In the genomic region with DNA sequence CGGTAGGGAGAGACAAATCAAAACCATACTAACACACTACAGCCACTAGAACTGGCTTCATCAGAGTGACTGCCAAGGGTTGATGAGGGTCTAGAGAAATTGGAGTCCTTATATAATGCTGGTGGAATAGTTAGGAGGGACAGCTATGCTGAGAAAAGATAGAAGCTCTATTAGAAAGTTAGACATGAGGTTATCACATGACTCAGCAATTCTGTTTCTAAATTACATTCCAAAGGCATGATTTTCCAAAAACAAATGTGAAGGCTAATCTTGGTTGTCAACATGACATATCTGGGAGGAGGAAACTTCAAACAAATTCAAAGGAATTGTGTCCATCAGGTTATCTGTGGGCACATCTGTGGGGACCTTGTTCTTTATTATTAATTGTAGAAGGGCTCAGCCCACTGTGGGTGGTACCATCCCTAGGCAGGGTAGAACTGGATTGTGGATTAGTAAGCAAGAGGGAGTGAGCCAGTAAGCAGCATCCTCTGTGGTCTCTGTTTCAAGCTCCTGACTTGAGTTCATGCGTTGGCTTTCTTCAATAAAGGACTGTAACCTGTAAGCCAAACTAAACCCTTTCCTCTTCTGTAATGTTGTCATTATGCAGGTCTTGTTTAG, we compare ENCODE assay signal across 27 mouse cellular contexts. TPM values are rescaled to one million over a fixed set of nuclear protein-coding genes. Genes with fewer than 3 reads are reported as not detected.
DNase-seq lines count a peak whose midpoint lies in the region; ATAC-seq lines count a peak whose summit lies in the region.
"Had no signal": no experiment of that assay in that cellular context is flagged by ENCODE, and none has a peak within 500 bp of the region (broad histone marks: within the 10 kb centered on the region; RNA-seq: fewer than 3 reads in every experiment).

No protein-coding gene starts in this region.

- H3K27me3 ChIP-seq in midbrain, embryonic 11.5 days (ENCODE audit: control insufficient read depth, insufficient read depth, low read length): no peaks in the 10 kb centered on the region
- H3K27me3 ChIP-seq in midbrain, embryonic 10.5 days (ENCODE audit: low read depth, poor library complexity, severe bottlenecking): no peaks in the 10 kb centered on the region
- no peaks in the 10 kb centered on the region for H3K27me3 ChIP-seq in liver, embryonic 12.5 days (replicated peaks)
- H3K27me3 ChIP-seq: embryonic facial prominence, embryonic 13.5 days; hindbrain, embryonic 13.5 days had no signal

- H3K36me3 ChIP-seq in midbrain, embryonic 11.5 days (ENCODE audit: control insufficient read depth, insufficient read depth, low read length): no peaks in the 10 kb centered on the region
- H3K36me3 ChIP-seq in midbrain, embryonic 10.5 days: no peaks in the 10 kb centered on the region
- H3K36me3 ChIP-seq in liver, embryonic 12.5 days: no peaks in the 10 kb centered on the region
- H3K36me3 ChIP-seq: embryonic facial prominence, embryonic 13.5 days; hindbrain, embryonic 13.5 days; limb, embryonic 10.5 days had no signal

- no peak for ATAC-seq in midbrain, embryonic 11.5 days (ENCODE audit: low FRiP score)
- peak; percentile 64 for ATAC-seq in liver, embryonic 12.5 days
- ATAC-seq: intestine, embryonic 16.5 days had no signal

- H3K4me3 ChIP-seq in midbrain, embryonic 11.5 days (ENCODE audit: low read depth, low read length): no peak overlapping the region
- H3K4me3 ChIP-seq in midbrain, embryonic 10.5 days: no peak overlapping the region
- H3K4me3 ChIP-seq in liver, embryonic 12.5 days: peak overlapping the region; percentile 12; the same call in 1 of the 2 replicates
- H3K4me3 ChIP-seq: embryonic facial prominence, embryonic 13.5 days; heart, adult 2 months; hindbrain, embryonic 13.5 days; layer of hippocampus, adult 2 months; left cerebral cortex, adult 2 months; limb, embryonic 10.5 days had no signal

- no peak overlapping the region for H3K9ac ChIP-seq in midbrain, embryonic 11.5 days (ENCODE audit: low read length)
- H3K9ac ChIP-seq in liver, embryonic 12.5 days: 0 out of 2 replicates have a peak overlapping the region, but pooled peaks have one; percentile 23
- H3K9ac ChIP-seq: embryonic facial prominence, embryonic 13.5 days; hindbrain, embryonic 13.5 days; lung, embryonic 14.5 days had no signal

- no peak overlapping the region for H3K4me2 ChIP-seq in midbrain, embryonic 11.5 days
- H3K4me2 ChIP-seq in liver, embryonic 12.5 days: peak overlapping the region; percentile 31
- H3K4me2 ChIP-seq: embryonic facial prominence, embryonic 13.5 days; hindbrain, embryonic 13.5 days; lung, embryonic 14.5 days had no signal

- no peaks in the 10 kb centered on the region for H3K9me3 ChIP-seq in midbrain, embryonic 11.5 days (ENCODE audit: control insufficient read depth, low read length)
- no peaks in the 10 kb centered on the region for H3K9me3 ChIP-seq in midbrain, embryonic 10.5 days (replicated peaks)
- no peaks in the 10 kb centered on the region for H3K9me3 ChIP-seq in liver, embryonic 12.5 days (replicated peaks)
- H3K9me3 ChIP-seq: embryonic facial prominence, embryonic 13.5 days; hindbrain, embryonic 13.5 days; limb, embryonic 10.5 days had no signal

- H3K4me1 ChIP-seq in midbrain, embryonic 11.5 days (ENCODE audit: control insufficient read depth, insufficient read depth, low read length): no peaks in the 10 kb centered on the region
- 0 out of 2 replicates have a peak, but pooled peaks cover 2% of the 10 kb centered on the region for H3K4me1 ChIP-seq in midbrain, embryonic 10.5 days
- H3K4me1 ChIP-seq in liver, embryonic 12.5 days: peaks cover 65% of the 10 kb centered on the region
- H3K4me1 ChIP-seq: hindbrain, embryonic 13.5 days; limb, embryonic 10.5 days had no signal

- no peak overlapping the region for H3K27ac ChIP-seq in midbrain, embryonic 11.5 days (ENCODE audit: low read depth, low read length)
- H3K27ac ChIP-seq in midbrain, embryonic 10.5 days (replicated peaks): no peak overlapping the region
- peak overlapping the region; percentile 82 for H3K27ac ChIP-seq in liver, embryonic 12.5 days
- H3K27ac ChIP-seq: embryonic facial prominence, embryonic 13.5 days; heart, adult 2 months; hindbrain, embryonic 13.5 days; layer of hippocampus, adult 2 months; left cerebral cortex, adult 2 months; limb, embryonic 10.5 days; macrophage had no signal

- DNase-seq in midbrain, embryonic 11.5 days (ENCODE audit: low spot score, missing footprints): peak; percentile 69
- no peak for DNase-seq in midbrain, embryonic 10.5 days (ENCODE audit: low spot score)
- peak; percentile 32 for DNase-seq in c-Kit-positive CD71-positive TER-119-negative erythroid progenitor cells, embryonic 14.5 days (ENCODE audit: low read depth)
- DNase-seq in thymus, postnatal 0 days (ENCODE audit: low spot score): no peak
- no peak for DNase-seq in embryo, embryonic 9.5 days (ENCODE audit: extremely low spot score)
- no peak for DNase-seq in kidney, postnatal 25 days
- DNase-seq in lung, postnatal 4 days: no peak
- DNase-seq: cerebellum, adult 8-10 months; gastrocnemius, postnatal 14 days; heart, adult 2 months; lung, embryonic 14.5 days; midbrain, embryonic 14.5 days; thymus, postnatal 14 days had no signal

- WGBS in midbrain, embryonic 11.5 days: 80% methylated on average over 2 of the region's 2 CpGs
- WGBS in midbrain, embryonic 10.5 days: 87% methylated on average over 2 of the region's 2 CpGs
- WGBS in liver, embryonic 12.5 days (ENCODE audit: insufficient replicate concordance): 64% methylated on average over 2 of the region's 2 CpGs

RNA-seq across cellular contexts. Expression of a gene that starts 10.4 kb away (rescaled TPM):
- polyA plus RNA-seq in midbrain, embryonic 11.5 days (2014; fragmentation: Nextera tagmentation; extraction: Ambion mirVana): not detected in 2 replicates
- not detected in 2 replicates for polyA plus RNA-seq in midbrain, embryonic 10.5 days (2016; fragmentation: Nextera tagmentation; extraction: Ambion mirVana)
- polyA plus RNA-seq in liver, embryonic 12.5 days (2016; fragmentation: Nextera tagmentation; extraction: Ambion mirVana): not detected in 2 replicates
- not detected in 2 replicates for polyA plus RNA-seq in thymus, postnatal 0 days (2015; fragmentation: Nextera tagmentation; extraction: Ambion mirVana)
- polyA plus RNA-seq: brain, embryonic 14.5 days; embryonic facial prominence, embryonic 13.5 days; forebrain, embryonic 11.5 days; frontal cortex, adult 2 months; heart, adult 2 months; heart, embryonic 16.5 days; hindbrain, embryonic 13.5 days; intestine, embryonic 16.5 days; kidney, embryonic 16.5 days; limb, embryonic 10.5 days; lung, embryonic 14.5 days; macrophage; midbrain, embryonic 14.5 days; small intestine, adult 2 months had no signal

Comparison
In these comparisons a context has a peak if more than half of its experiments do, and no peak if none do; other contexts are left out.
1. DNase-seq: peak in midbrain, embryonic 11.5 days (single experiment) and c-Kit-positive CD71-positive TER-119-negative erythroid progenitor cells, embryonic 14.5 days (single experiment); none in midbrain, embryonic 10.5 days (single experiment), thymus, postnatal 0 days (single experiment), embryo, embryonic 9.5 days (single experiment), kidney, postnatal 25 days (0 of 2) and lung, postnatal 4 days (0 of 2).